Mouse (Mus musculus): ENCODE measurements at regions not wholly inside any gene's neighbourhood (a gene's known extent, or its start where the extent isn't known, plus 50 kb on each side); places are given as distances from the start of the nearest gene placed in this dataset.
A peak's percentile ranks its signal among the peaks of the same experiment; 100 is the strongest.

DNA sequence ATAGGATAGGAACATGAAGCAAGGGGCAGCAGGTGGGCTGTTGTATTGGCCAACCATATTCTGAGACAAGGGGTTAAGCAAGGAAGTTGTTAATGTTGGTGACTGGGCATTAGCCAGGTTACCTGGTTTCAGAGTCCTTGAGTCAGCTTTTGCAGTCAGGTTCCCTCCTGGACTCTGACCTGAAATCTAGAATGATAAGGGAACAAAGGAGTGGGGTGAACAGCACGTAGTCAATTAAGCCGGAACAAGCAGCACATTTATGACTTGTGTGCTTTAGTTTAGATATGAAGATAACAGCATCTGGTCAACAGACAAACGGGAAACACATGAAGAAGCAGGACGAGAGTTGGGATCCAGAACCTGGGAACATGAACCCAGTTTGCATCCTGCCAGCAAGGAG, 99.8 kb upstream of the 4930583I09Rik start:
- H3K9ac ChIP-seq (replicated peaks; ENCODE audit: low read depth, low read length) = no peak overlapping the region
- no peak overlapping the region for H3K27ac ChIP-seq (ENCODE audit: low read length)
- H3K4me3 ChIP-seq (replicated peaks; ENCODE audit: low read length) = no peak overlapping the region
- no peaks in the 10 kb centered on the region for H3K36me3 ChIP-seq (ENCODE audit: control insufficient read depth, insufficient read depth)
- ATAC-seq = no peak
- no peaks in the 10 kb centered on the region for H3K9me3 ChIP-seq (ENCODE audit: control insufficient read depth, low read length)
- no peak overlapping the region for H3K4me2 ChIP-seq (ENCODE audit: low read length)
- no peaks in the 10 kb centered on the region for H3K27me3 ChIP-seq (replicated peaks; ENCODE audit: control insufficient read depth, insufficient read depth, low read length)
- no peaks in the 10 kb centered on the region for H3K4me1 ChIP-seq (replicated peaks; ENCODE audit: control insufficient read depth, insufficient read depth, low read length)
- WGBS = 87% methylated on average over 4 of the region's 4 CpGs

DNA sequence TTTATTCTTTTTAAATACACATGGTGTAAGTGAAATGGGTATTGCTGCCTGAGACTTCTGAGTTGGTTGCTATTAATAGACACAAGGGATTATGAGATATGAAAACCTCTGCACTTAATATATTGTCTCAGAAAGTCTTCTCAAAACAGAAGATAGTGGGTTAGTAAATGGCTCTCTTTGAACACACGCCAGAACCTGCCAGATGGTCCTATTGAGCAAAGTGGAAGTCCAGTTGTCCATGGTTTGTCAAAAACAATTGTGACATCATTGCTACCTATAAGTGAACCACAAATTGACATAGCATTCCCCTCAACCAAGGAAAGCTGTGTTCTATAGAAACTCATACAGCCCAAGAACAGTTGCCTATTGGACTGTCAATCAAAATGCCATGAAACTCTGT, 98.5 kb upstream of the 4930583I09Rik start:
- H3K4me3 ChIP-seq (replicated peaks; ENCODE audit: low read length) = no peak overlapping the region
- no peaks in the 10 kb centered on the region for H3K27me3 ChIP-seq (replicated peaks; ENCODE audit: control insufficient read depth, insufficient read depth, low read length)
- ATAC-seq = no peak
- no peak overlapping the region for H3K4me2 ChIP-seq (ENCODE audit: low read length)
- WGBS = 81% methylated on average over 1 of the region's 1 CpGs
- H3K9ac ChIP-seq (replicated peaks; ENCODE audit: low read depth, low read length) = no peak overlapping the region
- no peaks in the 10 kb centered on the region for H3K9me3 ChIP-seq (ENCODE audit: control insufficient read depth, low read length)
- no peak overlapping the region for H3K27ac ChIP-seq (ENCODE audit: low read length)
- H3K4me1 ChIP-seq (replicated peaks; ENCODE audit: control insufficient read depth, insufficient read depth, low read length) = no peaks in the 10 kb centered on the region
- H3K36me3 ChIP-seq (ENCODE audit: control insufficient read depth, insufficient read depth) = no peaks in the 10 kb centered on the region

DNA sequence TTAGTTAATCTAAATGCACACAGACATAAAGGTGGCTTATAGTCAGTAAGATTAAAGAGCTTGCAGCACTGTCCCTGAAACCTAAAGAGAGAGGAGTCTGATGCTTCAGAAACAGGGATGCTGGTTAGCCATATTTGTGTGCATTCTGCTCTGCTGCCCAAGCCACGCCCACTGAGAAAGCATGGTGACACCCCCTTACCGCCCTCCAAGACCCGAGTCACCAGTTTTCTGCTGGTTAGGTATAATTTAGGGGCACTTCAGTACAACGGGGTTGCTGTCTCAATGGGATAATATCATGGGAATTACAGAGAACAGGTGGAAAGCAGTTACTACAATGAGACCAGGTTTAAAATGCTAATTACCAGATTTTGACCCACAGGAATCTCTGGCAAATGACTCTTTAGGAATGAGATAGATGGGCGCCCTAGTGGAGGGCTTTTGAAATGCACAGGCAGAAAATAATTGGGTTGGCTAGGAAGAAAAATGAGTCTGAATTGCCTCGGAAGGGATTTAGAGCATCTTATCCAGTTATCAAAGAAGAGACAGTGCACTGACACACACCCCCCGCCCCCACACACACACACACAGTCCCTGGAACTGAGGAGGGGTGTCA, 95.1 kb upstream of the 4930583I09Rik start:
- Histone ChIP-seq H3K4me1 (replicated peaks; ENCODE audit: control insufficient read depth, insufficient read depth, low read length) (no peaks in the 10 kb centered on the region), H3K27me3 (replicated peaks; ENCODE audit: control insufficient read depth, insufficient read depth, low read length) (no peaks in the 10 kb centered on the region), H3K4me2 (ENCODE audit: low read length) (no peak overlapping the region), H3K4me3 (replicated peaks; ENCODE audit: low read length) (no peak overlapping the region), H3K27ac (ENCODE audit: low read length) (no peak overlapping the region), H3K9ac (replicated peaks; ENCODE audit: low read depth, low read length) (no peak overlapping the region), H3K9me3 (ENCODE audit: control insufficient read depth, low read length) (no peaks in the 10 kb centered on the region), H3K36me3 (ENCODE audit: control insufficient read depth, insufficient read depth) (no peaks in the 10 kb centered on the region)
- no peak for ATAC-seq
- WGBS = 30% methylated on average over 7 of the region's 7 CpGs

DNA sequence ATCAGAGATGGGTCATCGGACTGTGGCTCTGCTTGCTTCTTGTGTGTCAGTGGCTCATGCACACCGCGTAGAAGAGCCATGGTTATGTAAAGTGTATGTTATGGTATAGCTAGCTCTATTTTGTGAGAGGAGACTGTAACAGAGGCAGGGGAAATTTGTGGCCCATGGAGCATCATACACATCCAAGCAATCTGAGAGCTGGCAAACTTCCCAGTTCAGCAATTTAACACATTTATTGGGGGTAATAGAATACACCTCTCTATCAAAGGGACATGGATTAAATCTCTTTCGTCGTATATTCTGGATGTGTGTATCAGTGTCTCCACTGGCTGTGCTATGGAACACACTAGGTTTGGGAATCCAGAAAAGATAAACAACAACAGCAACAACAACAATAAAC, 87.9 kb upstream of the 4930583I09Rik start:
- ATAC-seq = 0 out of 2 replicates have a peak, but pooled peaks have one; percentile 12
- Histone ChIP-seq H3K9ac (replicated peaks; ENCODE audit: low read depth, low read length) (no peak overlapping the region), H3K4me2 (ENCODE audit: low read length) (no peak overlapping the region), H3K27ac (ENCODE audit: low read length) (no peak overlapping the region), H3K27me3 (replicated peaks; ENCODE audit: control insufficient read depth, insufficient read depth, low read length) (no peaks in the 10 kb centered on the region), H3K4me1 (replicated peaks; ENCODE audit: control insufficient read depth, insufficient read depth, low read length) (peaks cover 6% of the 10 kb centered on the region), H3K36me3 (ENCODE audit: control insufficient read depth, insufficient read depth) (no peaks in the 10 kb centered on the region), H3K4me3 (replicated peaks; ENCODE audit: low read length) (no peak overlapping the region), H3K9me3 (ENCODE audit: control insufficient read depth, low read length) (no peaks in the 10 kb centered on the region)
- 65% methylated on average over 5 of the region's 5 CpGs for WGBS

DNA sequence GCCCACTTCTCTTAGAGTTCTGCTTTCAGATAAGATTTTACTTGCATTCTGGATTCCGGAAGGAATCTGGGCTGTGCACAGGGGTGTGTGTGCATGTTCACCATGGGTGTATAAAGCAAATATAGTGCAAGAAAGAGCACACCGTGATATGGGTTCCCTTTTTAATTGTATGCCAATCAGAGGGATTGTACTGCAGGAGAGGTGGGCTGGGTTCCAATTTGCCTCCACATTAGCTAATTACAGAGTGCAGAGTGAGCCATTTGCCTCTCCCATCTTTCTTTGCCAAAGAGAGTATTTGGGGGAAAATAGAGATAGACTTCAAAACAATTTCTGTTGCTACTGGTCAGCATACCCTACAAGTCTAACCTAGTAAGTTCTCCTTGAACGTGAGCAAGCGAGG, 86.4 kb upstream of the 4930583I09Rik start:
- H3K9me3 ChIP-seq (ENCODE audit: control insufficient read depth, low read length) = no peaks in the 10 kb centered on the region
- 42% methylated on average over 4 of the region's 4 CpGs for WGBS
- no peaks in the 10 kb centered on the region for H3K27me3 ChIP-seq (replicated peaks; ENCODE audit: control insufficient read depth, insufficient read depth, low read length)
- H3K9ac ChIP-seq (replicated peaks; ENCODE audit: low read depth, low read length) = no peak overlapping the region
- H3K4me3 ChIP-seq (replicated peaks; ENCODE audit: low read length) = no peak overlapping the region
- peaks cover 6% of the 10 kb centered on the region for H3K4me1 ChIP-seq (replicated peaks; ENCODE audit: control insufficient read depth, insufficient read depth, low read length)
- H3K4me2 ChIP-seq (ENCODE audit: low read length) = no peak overlapping the region
- ATAC-seq = peak; percentile 69
- H3K27ac ChIP-seq (ENCODE audit: low read length) = no peak overlapping the region
- no peaks in the 10 kb centered on the region for H3K36me3 ChIP-seq (ENCODE audit: control insufficient read depth, insufficient read depth)

DNA sequence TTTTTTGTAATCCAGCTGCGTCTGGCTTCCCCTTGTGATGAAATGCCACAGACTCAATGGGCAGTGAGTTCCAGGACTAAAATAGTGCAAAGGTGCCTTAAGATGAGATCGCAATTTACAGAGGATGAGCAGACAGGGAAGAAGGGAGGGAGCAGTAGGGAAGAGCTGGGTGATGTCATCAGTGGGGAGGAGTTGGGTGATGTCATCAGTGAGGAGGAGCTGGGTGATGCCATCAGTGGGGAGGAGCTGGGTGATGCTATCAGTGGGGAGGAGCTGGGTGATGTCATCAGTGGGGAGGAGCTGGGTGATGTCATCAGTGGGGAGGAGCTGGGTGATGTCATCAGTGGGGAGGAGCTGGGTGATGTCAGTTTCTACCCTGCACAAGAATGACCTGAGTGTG, 84.4 kb upstream of the 4930583I09Rik start:
- Histone ChIP-seq H3K9me3 (ENCODE audit: control insufficient read depth, low read length) (no peaks in the 10 kb centered on the region), H3K4me3 (replicated peaks; ENCODE audit: low read length) (no peak overlapping the region), H3K9ac (replicated peaks; ENCODE audit: low read depth, low read length) (no peak overlapping the region), H3K4me1 (replicated peaks; ENCODE audit: control insufficient read depth, insufficient read depth, low read length) (peaks cover 15% of the 10 kb centered on the region), H3K27me3 (replicated peaks; ENCODE audit: control insufficient read depth, insufficient read depth, low read length) (no peaks in the 10 kb centered on the region), H3K27ac (ENCODE audit: low read length) (no peak overlapping the region), H3K4me2 (ENCODE audit: low read length) (no peak overlapping the region), H3K36me3 (ENCODE audit: control insufficient read depth, insufficient read depth) (no peaks in the 10 kb centered on the region)
- no peak for ATAC-seq
- WGBS = 79% methylated on average over 2 of the region's 2 CpGs

DNA sequence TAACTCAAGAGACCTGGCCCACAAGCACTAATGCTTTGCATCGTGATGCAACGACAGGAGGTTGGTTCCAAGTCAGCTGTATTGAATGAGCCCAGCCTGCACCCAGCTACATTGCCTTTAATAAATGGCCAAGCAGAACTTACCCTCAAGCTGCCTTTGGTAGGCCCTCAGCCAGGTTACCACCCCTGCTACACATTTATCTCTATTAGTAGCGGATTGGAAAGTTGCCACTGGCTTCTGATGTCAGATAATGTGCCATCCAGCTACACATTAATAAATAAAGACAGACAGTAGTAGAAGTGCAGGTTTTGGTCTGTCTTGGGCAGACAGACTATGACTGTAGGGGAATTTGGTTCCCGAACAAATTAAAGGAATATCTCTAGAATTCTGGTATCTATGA, 82.0 kb upstream of the 4930583I09Rik start:
- ATAC-seq = no peak
- no peak overlapping the region for H3K9ac ChIP-seq (replicated peaks; ENCODE audit: low read depth, low read length)
- 81% methylated on average over 4 of the region's 4 CpGs for WGBS
- no peak overlapping the region for H3K4me3 ChIP-seq (replicated peaks; ENCODE audit: low read length)
- H3K27ac ChIP-seq (ENCODE audit: low read length) = no peak overlapping the region
- H3K36me3 ChIP-seq (ENCODE audit: control insufficient read depth, insufficient read depth) = no peaks in the 10 kb centered on the region
- H3K4me2 ChIP-seq (ENCODE audit: low read length) = no peak overlapping the region
- H3K27me3 ChIP-seq (replicated peaks; ENCODE audit: control insufficient read depth, insufficient read depth, low read length) = no peaks in the 10 kb centered on the region
- peaks cover 27% of the 10 kb centered on the region for H3K4me1 ChIP-seq (replicated peaks; ENCODE audit: control insufficient read depth, insufficient read depth, low read length)
- H3K9me3 ChIP-seq (ENCODE audit: control insufficient read depth, low read length) = no peaks in the 10 kb centered on the region; the same call in 1 of the 2 replicates

DNA sequence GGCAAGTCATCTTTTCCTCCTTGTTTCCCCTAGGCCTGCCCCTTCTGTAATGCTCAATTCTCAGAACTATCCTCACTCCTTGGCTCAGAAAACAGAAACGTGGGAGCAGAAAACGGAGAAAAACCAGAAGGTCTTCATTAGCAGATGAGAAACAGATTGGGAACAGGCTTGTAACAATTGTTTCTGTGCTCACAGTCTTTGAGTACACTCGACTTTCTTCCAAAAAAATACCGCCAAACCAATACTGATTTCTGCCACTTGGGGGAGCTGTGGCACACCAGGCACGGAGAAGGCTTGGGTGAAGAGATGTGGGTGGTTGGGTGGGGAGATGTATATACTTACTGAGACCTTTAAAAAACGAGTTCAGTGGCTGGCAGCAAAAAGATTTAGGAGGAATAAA, 80.8 kb upstream of the 4930583I09Rik start:
- Histone ChIP-seq H3K27ac (ENCODE audit: low read length) (no peak overlapping the region), H3K36me3 (ENCODE audit: control insufficient read depth, insufficient read depth) (no peaks in the 10 kb centered on the region), H3K9me3 (ENCODE audit: control insufficient read depth, low read length) (no peaks in the 10 kb centered on the region; the same call in 1 of the 2 replicates), H3K9ac (replicated peaks; ENCODE audit: low read depth, low read length) (no peak overlapping the region), H3K27me3 (replicated peaks; ENCODE audit: control insufficient read depth, insufficient read depth, low read length) (no peaks in the 10 kb centered on the region), H3K4me3 (replicated peaks; ENCODE audit: low read length) (no peak overlapping the region), H3K4me2 (ENCODE audit: low read length) (no peak overlapping the region), H3K4me1 (replicated peaks; ENCODE audit: control insufficient read depth, insufficient read depth, low read length) (peaks cover 21% of the 10 kb centered on the region)
- ATAC-seq = no peak
- 77% methylated on average over 6 of the region's 6 CpGs for WGBS

DNA sequence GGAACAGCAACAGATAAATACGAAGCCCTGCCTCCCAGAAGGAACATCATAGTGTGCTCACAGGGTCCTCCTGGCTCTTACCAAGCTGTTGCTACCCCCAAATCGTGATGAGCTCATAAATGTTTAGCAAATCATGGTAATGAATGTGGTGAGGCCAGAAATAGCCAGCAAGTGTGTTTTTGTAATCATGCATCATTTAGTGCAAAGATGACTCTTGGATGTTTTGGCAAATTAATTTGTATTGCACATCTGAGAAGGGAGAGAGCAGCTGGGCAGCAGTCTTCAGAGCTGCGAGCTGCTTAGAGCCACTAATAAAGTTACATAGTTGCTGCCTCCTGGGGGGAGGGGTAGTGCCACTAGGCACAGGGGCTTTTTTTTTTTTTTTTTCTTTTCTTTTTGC, 79.8 kb upstream of the 4930583I09Rik start:
- Histone ChIP-seq H3K4me1 (replicated peaks; ENCODE audit: control insufficient read depth, insufficient read depth, low read length) (peaks cover 21% of the 10 kb centered on the region), H3K27ac (ENCODE audit: low read length) (no peak overlapping the region), H3K9me3 (ENCODE audit: control insufficient read depth, low read length) (no peaks in the 10 kb centered on the region; the same call in 1 of the 2 replicates), H3K36me3 (ENCODE audit: control insufficient read depth, insufficient read depth) (no peaks in the 10 kb centered on the region), H3K27me3 (replicated peaks; ENCODE audit: control insufficient read depth, insufficient read depth, low read length) (no peaks in the 10 kb centered on the region), H3K4me3 (replicated peaks; ENCODE audit: low read length) (no peak overlapping the region), H3K4me2 (ENCODE audit: low read length) (no peak overlapping the region), H3K9ac (replicated peaks; ENCODE audit: low read depth, low read length) (no peak overlapping the region)
- WGBS = 22% methylated on average over 3 of the region's 3 CpGs
- ATAC-seq = peak; percentile 75

DNA sequence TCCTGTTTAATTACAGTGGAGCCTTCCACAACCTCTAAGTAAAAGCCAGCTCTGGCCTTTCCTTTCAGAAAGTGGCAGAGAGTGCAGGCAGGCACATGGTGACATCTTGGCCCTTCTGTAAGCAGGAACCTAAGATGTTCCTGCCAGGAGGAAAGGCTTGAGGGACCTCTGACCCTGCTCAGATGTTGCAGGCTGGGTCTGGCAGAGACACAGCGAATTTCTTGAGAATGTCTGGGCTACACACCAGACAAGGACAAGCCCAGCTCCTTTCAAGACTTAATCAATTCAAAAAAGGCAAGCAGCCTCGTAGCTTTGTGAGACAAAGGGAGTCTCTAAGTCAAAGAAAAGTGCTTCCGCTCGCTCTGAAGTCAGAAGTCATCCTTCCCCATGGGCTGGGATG, 79.2 kb upstream of the 4930583I09Rik start:
- 17% methylated on average over 4 of the region's 4 CpGs for WGBS

More for the DNA sequence above, 79.2 kb upstream of the 4930583I09Rik start:
- Histone ChIP-seq H3K27ac (ENCODE audit: low read length) (no peak overlapping the region), H3K27me3 (replicated peaks; ENCODE audit: control insufficient read depth, insufficient read depth, low read length) (no peaks in the 10 kb centered on the region), H3K9ac (replicated peaks; ENCODE audit: low read depth, low read length) (no peak overlapping the region), H3K36me3 (ENCODE audit: control insufficient read depth, insufficient read depth) (no peaks in the 10 kb centered on the region), H3K4me3 (replicated peaks; ENCODE audit: low read length) (no peak overlapping the region), H3K9me3 (ENCODE audit: control insufficient read depth, low read length) (no peaks in the 10 kb centered on the region; the same call in 1 of the 2 replicates), H3K4me1 (replicated peaks; ENCODE audit: control insufficient read depth, insufficient read depth, low read length) (peaks cover 21% of the 10 kb centered on the region), H3K4me2 (ENCODE audit: low read length) (no peak overlapping the region)
- no peak for ATAC-seq

Data from forebrain, embryonic 16.5 days (tissue).